Mouse (Mus musculus) megakaryocyte progenitor cell, adult 5-6 weeks (primary cell): ENCODE results near the gene Dnajc3. TPM values are rescaled to one million over a fixed set of nuclear protein-coding genes. Genes with fewer than 3 reads are reported as not detected.

Experiments
- ATAC-seq: replicated peaks from 2 replicates; pipeline ENCODE4 v1.8.0; 2016; ENCODE audit warnings: mild to moderate bottlenecking, moderate TSS enrichment, inconsistent platforms; ENCODE audit not compliant: poor library complexity
- total RNA-seq, 2 experiments: library from RNA; stranded (forward) in 1 of 2; stranded (reverse) in 1 of 2; fragments of 157-497, 149-512 nt in 1 of 2; fragments of 200-1000 nt in 1 of 2; gene quantifications; 2 replicates each; pipeline versions ENCODE4 v1.2.3 to v1.2.4; 2015 to 2017

The Dnajc3 gene
- total RNA-seq (2015) (69.2 and 72.5 TPM in 2 replicates), total RNA-seq (2017) (116 and 124 TPM in 2 replicates)

GRCm38 (mm10) chr14:118937533-118938492 is at the start of gene Dnajc3:
TSS of gene Dnajc3 (plus strand) at chr14:118937976.
- peak; percentile 91 for ATAC-seq

GRCm38 (mm10) chr14:118890101-118890500 is 47.7 kb upstream of the Dnajc3 start:
- ATAC-seq, result no peak

GRCm38 (mm10) chr14:118895228-118895627 is 42.5 kb upstream of the Dnajc3 start:
- no peak for ATAC-seq

- no peak for ATAC-seq
Observed at GRCm38 (mm10) chr14:118895655-118896054, 42.1 kb upstream of the Dnajc3 start.

- ATAC-seq, result no peak
Observed at GRCm38 (mm10) chr14:118899940-118900339, 37.8 kb upstream of the Dnajc3 start.

- 0 out of 2 replicates have a peak, but pooled peaks have one; percentile 29 for ATAC-seq
Observed at GRCm38 (mm10) chr14:118900911-118901310, 36.9 kb upstream of the Dnajc3 start.

GRCm38 (mm10) chr14:118903397-118903796 is 34.4 kb upstream of the Dnajc3 start:
- no peak for ATAC-seq

GRCm38 (mm10) chr14:118903867-118904562 is 33.8 kb upstream of the Dnajc3 start:
- no peak for ATAC-seq

GRCm38 (mm10) chr14:118907592-118907991 is 30.2 kb upstream of the Dnajc3 start:
- ATAC-seq, result no peak

- ATAC-seq, result no peak
Observed at GRCm38 (mm10) chr14:118909872-118910271, 27.9 kb upstream of the Dnajc3 start.

- peak; percentile 74 for ATAC-seq
Observed at GRCm38 (mm10) chr14:118910332-118911222, 27.2 kb upstream of the Dnajc3 start.

- no peak for ATAC-seq
Observed at GRCm38 (mm10) chr14:118911521-118911920, 26.3 kb upstream of the Dnajc3 start.

GRCm38 (mm10) chr14:118913651-118914050 is 24.1 kb upstream of the Dnajc3 start:
- ATAC-seq, result peak; percentile 45

GRCm38 (mm10) chr14:118919025-118919424 is 18.8 kb upstream of the Dnajc3 start:
- peak; percentile 79 for ATAC-seq

GRCm38 (mm10) chr14:118920654-118921053 is 17.1 kb upstream of the Dnajc3 start:
- ATAC-seq, result no peak

- no peak for ATAC-seq
Observed at GRCm38 (mm10) chr14:118922251-118922650, 15.5 kb upstream of the Dnajc3 start.

GRCm38 (mm10) chr14:118922667-118923184 is 15.1 kb upstream of the Dnajc3 start:
- ATAC-seq, result peak; percentile 54

- peak; percentile 45 for ATAC-seq
Observed at GRCm38 (mm10) chr14:118924673-118925615, 12.8 kb upstream of the Dnajc3 start, which contains the start of gene Dzip1. TSS of gene Dzip1 (minus strand) at chr14:118925460.

- no peak for ATAC-seq
Observed at GRCm38 (mm10) chr14:118928565-118928964, 9.2 kb upstream of the Dnajc3 start.
